10 mouse cellular contexts compared by ENCODE assay signal in the genomic region with DNA sequence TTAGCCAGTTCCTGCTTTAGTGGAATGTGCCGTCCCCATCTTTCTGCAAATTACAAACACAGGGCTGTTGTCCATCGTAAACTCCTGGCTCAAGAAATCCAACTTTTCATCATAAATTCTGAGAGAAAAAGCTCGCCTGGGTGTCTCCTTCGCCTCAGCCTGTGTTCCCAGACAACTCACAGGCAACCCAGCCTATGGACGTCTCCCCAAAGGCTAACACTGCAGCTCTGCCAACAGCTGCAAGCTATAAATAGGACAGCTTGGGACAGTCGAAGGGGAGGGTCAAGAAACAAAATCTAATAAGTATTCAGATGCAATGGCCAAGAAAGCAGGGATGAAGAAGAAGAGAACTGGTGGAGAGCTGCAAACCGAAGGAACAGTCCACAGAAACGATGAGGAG. TPM values are rescaled to one million over a fixed set of nuclear protein-coding genes. Genes with fewer than 3 reads are reported as not detected.
DNase-seq lines count a peak whose midpoint lies in the region; ATAC-seq lines count a peak whose summit lies in the region.
"Had no signal": no experiment of that assay in that cellular context is flagged by ENCODE, and none has a peak within 500 bp of the region (broad histone marks: within the 10 kb centered on the region; RNA-seq: fewer than 3 reads in every experiment).

No protein-coding gene starts in this region.

- peak; percentile 50 to 61 for DNase-seq in kidney, postnatal 4 days
- DNase-seq in kidney, adult 11 months = no peak
- peak; percentile 44 for DNase-seq in fibroblast of lung, adult 2 months (ENCODE audit: low read depth)
- DNase-seq in lung, postnatal 14 days = peak; percentile 35
- DNase-seq in left cerebral cortex, postnatal 4 days = no peak
- DNase-seq: spleen, adult 18-20 months had no signal

- H3K4me3 ChIP-seq in heart, embryonic 13.5 days = no peak overlapping the region
- no peak overlapping the region for H3K4me3 ChIP-seq in forebrain, embryonic 16.5 days (replicated peaks; ENCODE audit: low read length)

- ATAC-seq in heart, embryonic 13.5 days (ENCODE audit: extremely low read depth, insufficient number of reproducible peaks, low FRiP score, low TSS enrichment) = no peak
- no peak for ATAC-seq in forebrain, embryonic 16.5 days
- ATAC-seq in cerebellum, adult (ENCODE audit: insufficient number of reproducible peaks, low FRiP score, low TSS enrichment) = no peak

- H3K4me2 ChIP-seq in heart, embryonic 13.5 days = no peak overlapping the region
- H3K4me2 ChIP-seq in forebrain, embryonic 16.5 days (ENCODE audit: low read length) = no peak overlapping the region

- no peak overlapping the region for H3K27ac ChIP-seq in heart, embryonic 13.5 days (replicated peaks)
- no peak overlapping the region for H3K27ac ChIP-seq in forebrain, embryonic 16.5 days (ENCODE audit: low read length)

- intact Hi-C loops in left cerebral cortex, postnatal 4 days (cut with DNase I) = no loop called here

- peaks cover 53% of the 10 kb centered on the region for H3K4me1 ChIP-seq in heart, embryonic 13.5 days
- H3K4me1 ChIP-seq in forebrain, embryonic 16.5 days (replicated peaks; ENCODE audit: control insufficient read depth, insufficient read depth, low read length) = no peaks in the 10 kb centered on the region

- H3K9ac ChIP-seq in heart, embryonic 13.5 days = 0 out of 2 replicates have a peak overlapping the region, but pooled peaks have one; percentile 40
- no peak overlapping the region for H3K9ac ChIP-seq in forebrain, embryonic 16.5 days (replicated peaks; ENCODE audit: low read depth, low read length)

- no peaks in the 10 kb centered on the region for H3K36me3 ChIP-seq in heart, embryonic 13.5 days
- no peaks in the 10 kb centered on the region for H3K36me3 ChIP-seq in forebrain, embryonic 16.5 days (ENCODE audit: control insufficient read depth, insufficient read depth)

- H3K27me3 ChIP-seq in heart, embryonic 13.5 days (replicated peaks) = peaks cover 29% of the 10 kb centered on the region
- H3K27me3 ChIP-seq in forebrain, embryonic 16.5 days (replicated peaks; ENCODE audit: control insufficient read depth, insufficient read depth, low read length) = no peaks in the 10 kb centered on the region

- H3K9me3 ChIP-seq in heart, embryonic 13.5 days = no peaks in the 10 kb centered on the region
- H3K9me3 ChIP-seq in forebrain, embryonic 16.5 days (ENCODE audit: control insufficient read depth, low read length) = no peaks in the 10 kb centered on the region

- 47% methylated on average over 8 of the region's 8 CpGs for WGBS in heart, embryonic 13.5 days
- WGBS in forebrain, embryonic 16.5 days = 80% methylated on average over 8 of the region's 8 CpGs

RNA-seq across cellular contexts. Expression of a gene that starts 48.1 kb away (rescaled TPM):
- 2.8 and 3.8 TPM in 2 replicates for polyA plus RNA-seq in heart, embryonic 13.5 days (2015; fragmentation: Nextera tagmentation; extraction: Ambion mirVana)
- total RNA-seq in left cerebral cortex, postnatal 4 days (2021) = 100 to 1,000 TPM; 185 to 206 TPM
- 22.2 and 23.1 TPM in 2 replicates for polyA plus RNA-seq in forebrain, embryonic 16.5 days (2015; fragmentation: Nextera tagmentation; extraction: Ambion mirVana)
- total RNA-seq: granulocyte monocyte progenitor cell, adult 5-6 weeks had no signal

Comparison
In these comparisons a context has a peak if more than half of its experiments do, and no peak if none do; other contexts are left out.
1. DNase-seq: peak in kidney, postnatal 4 days (2 of 2), fibroblast of lung, adult 2 months (single experiment) and lung, postnatal 14 days (single experiment); none in kidney, adult 11 months (single experiment) and left cerebral cortex, postnatal 4 days (single experiment).